Mouse (Mus musculus) megakaryocyte, embryonic 14.5 days (primary cell): ENCODE results near the gene Ap2a2. TPM values are rescaled to one million over a fixed set of nuclear protein-coding genes. Genes with fewer than 3 reads are reported as not detected.
A peak's percentile ranks its signal among the peaks of the same experiment; 100 is the strongest.
"Not testable (repeated sequence)": the region's sequence is repeated elsewhere in the genome, so short reads cannot be mapped to it uniquely, and the experiment has no call there.

Experiments
- H3K27me3 ChIP-seq: replicated peaks from 2 replicates; pipeline ENCODE3; 2012; ENCODE audit warnings: inconsistent platforms
- H3K36me3 ChIP-seq: replicated peaks from 2 replicates; pipeline ENCODE3; 2012; ENCODE audit warnings: low read length, inconsistent platforms, mixed read lengths
- H3K4me1 ChIP-seq: 2 replicates; pipeline ENCODE4 v1.6.1; 2012; ENCODE audit warnings: inconsistent platforms
- H3K4me3 ChIP-seq: replicated peaks from 2 replicates; pipeline ENCODE3; 2012; ENCODE audit warnings: moderate library complexity, mild to moderate bottlenecking, inconsistent platforms
- H3K9me3 ChIP-seq: 2 replicates; pipeline ENCODE4 v1.6.1; 2012; ENCODE audit warnings: inconsistent platforms
- FLI1 ChIP-seq: IDR thresholded peaks from 2 replicates; pipeline ENCODE4 v1.6.1; 2012; ENCODE audit warnings: low read length, inconsistent platforms, mixed read lengths
- GATA1 ChIP-seq: IDR thresholded peaks from 3 replicates; pipeline ENCODE4 v1.6.1; 2012; ENCODE audit warnings: mixed read lengths, low read length, inconsistent platforms, borderline replicate concordance
- polyA plus RNA-seq: library from polyadenylated mRNA; stranded (reverse); fragments of >175 nt; gene quantifications from 2 replicates; pipeline ENCODE4 v1.2.3, GENCODE M21; 2012; ENCODE audit warnings: low replicate concordance; ENCODE audit not compliant: insufficient read depth

Gene Ap2a2
- polyA plus RNA-seq, 1 experiment, result 22.5 TPM

GRCm38 (mm10) chr7:141614329-141614832 is 52.4 kb downstream of the Ap2a2 start:
- Histone ChIP-seq H3K36me3 (peaks cover 98% of the 10 kb centered on the region), H3K9me3 (no peaks in the 10 kb centered on the region), H3K27me3 (no peaks in the 10 kb centered on the region), H3K4me1 (peaks cover 77% of the 10 kb centered on the region), H3K4me3 (peak overlapping the region; percentile 34)
- no peak for TF ChIP-seq FLI1
- TF ChIP-seq GATA1, result no peak

DNA sequence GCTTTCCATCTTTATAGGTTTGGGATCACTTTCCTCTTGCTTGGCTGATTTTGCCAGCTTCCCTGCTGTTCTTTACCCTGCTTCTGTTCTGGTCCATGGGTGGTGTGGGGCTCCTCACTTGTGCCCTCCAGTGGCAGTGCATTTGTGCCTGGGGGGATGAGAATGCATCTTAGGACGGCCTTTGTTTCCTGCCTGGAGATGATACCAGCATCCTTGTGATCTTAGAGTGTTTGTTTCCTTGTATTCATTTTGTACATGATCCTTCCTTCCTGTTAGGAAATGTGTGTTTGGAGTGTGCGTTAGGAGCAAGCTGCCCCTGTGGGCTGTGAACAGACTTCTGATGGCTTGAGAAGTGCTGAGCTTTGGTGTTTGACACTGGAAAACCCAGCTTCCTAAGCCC is 62.2 kb downstream of the Ap2a2 start:
- Histone ChIP-seq H3K36me3 (peaks cover 97% of the 10 kb centered on the region), H3K9me3 (no peaks in the 10 kb centered on the region), H3K27me3 (no peaks in the 10 kb centered on the region), H3K4me1 (peaks cover 89% of the 10 kb centered on the region), H3K4me3 (no peak overlapping the region)
- TF ChIP-seq GATA1 (no peak), FLI1 (no peak)

DNA sequence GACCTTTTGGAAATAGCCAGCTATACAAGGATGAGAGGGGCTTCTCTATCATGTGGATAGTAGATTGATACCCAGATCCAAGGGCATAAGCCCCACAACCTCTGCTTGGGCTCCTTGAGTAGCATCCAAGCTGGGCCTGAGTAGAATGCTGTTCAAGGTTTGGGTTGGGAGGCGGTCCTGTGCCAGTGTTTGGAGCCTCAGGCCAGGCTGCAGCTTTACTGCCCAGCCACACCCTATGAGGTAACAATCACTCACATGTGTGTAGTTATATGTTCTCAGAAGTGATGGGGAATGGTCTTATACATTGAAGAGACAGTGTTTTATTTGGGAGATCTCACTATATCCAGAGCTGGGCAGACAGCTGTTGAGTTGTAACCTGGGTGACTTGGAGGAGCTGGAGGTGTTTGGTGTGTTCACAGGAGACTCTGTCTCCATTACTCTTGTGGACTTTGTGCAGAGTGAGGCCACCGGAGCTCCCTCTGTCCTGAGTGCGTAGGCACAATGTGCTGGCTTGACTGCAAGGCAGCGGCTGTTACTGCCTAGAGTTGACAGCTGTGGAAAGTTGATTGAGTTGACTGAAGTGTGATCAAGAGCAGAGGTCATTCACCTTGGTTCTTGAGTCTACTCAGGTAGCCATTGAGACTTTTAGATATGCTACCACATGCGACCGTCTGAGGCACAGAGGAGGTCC is 63.3 kb downstream of the Ap2a2 start:
- no peaks in the 10 kb centered on the region for H3K9me3 ChIP-seq
- peaks cover 81% of the 10 kb centered on the region for H3K4me1 ChIP-seq
- H3K4me3 ChIP-seq, result no peak overlapping the region
- H3K27me3 ChIP-seq, result no peaks in the 10 kb centered on the region
- peaks cover 99% of the 10 kb centered on the region for H3K36me3 ChIP-seq
- no peak for TF ChIP-seq GATA1
- no peak for TF ChIP-seq FLI1

- H3K27me3 ChIP-seq, result no peaks in the 10 kb centered on the region
- no peaks in the 10 kb centered on the region for H3K9me3 ChIP-seq
- no peak overlapping the region for H3K4me3 ChIP-seq
- H3K4me1 ChIP-seq, result peaks cover 72% of the 10 kb centered on the region
- no peak for TF ChIP-seq FLI1
- no peak for TF ChIP-seq GATA1
- peaks cover 99% of the 10 kb centered on the region for H3K36me3 ChIP-seq
These were observed 66.0 kb downstream of the Ap2a2 start for GRCm38 (mm10) chr7:141628018-141628417.

DNA sequence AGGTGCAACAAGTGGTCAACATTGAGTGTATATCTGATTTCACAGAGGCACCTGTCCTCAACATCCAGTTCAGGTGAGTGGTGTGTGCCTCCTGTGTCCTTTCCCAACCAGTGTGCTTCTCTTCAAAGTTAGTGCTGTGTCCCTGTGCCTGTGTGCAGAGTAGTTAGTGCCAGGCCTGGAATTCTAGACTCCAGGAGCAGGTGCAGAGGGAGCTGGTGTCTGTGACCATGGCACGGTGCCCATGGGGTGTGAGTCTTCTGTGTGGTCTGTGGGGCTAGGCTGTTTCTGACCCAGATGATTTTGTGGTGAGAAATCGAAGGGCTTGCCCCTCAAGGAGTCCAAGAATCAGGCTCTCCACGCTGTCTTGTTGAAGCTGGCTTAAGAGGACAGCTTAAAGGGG is 67.3 kb downstream of the Ap2a2 start:
- Histone ChIP-seq H3K27me3 (no peaks in the 10 kb centered on the region), H3K9me3 (no peaks in the 10 kb centered on the region), H3K4me1 (peaks cover 66% of the 10 kb centered on the region), H3K36me3 (peaks cover 99% of the 10 kb centered on the region), H3K4me3 (no peak overlapping the region)
- no peak for TF ChIP-seq GATA1
- no peak for TF ChIP-seq FLI1

- H3K4me3 ChIP-seq, H3K9me3 ChIP-seq: not testable (repeated sequence)
- Histone ChIP-seq H3K36me3 (peaks cover 60% of the 10 kb centered on the region), H3K27me3 (peaks cover 14% of the 10 kb centered on the region), H3K4me1 (peaks cover 41% of the 10 kb centered on the region)
These were observed 76.1 kb downstream of the Ap2a2 start for GRCm38 (mm10) chr7:141638077-141638476.

DNA sequence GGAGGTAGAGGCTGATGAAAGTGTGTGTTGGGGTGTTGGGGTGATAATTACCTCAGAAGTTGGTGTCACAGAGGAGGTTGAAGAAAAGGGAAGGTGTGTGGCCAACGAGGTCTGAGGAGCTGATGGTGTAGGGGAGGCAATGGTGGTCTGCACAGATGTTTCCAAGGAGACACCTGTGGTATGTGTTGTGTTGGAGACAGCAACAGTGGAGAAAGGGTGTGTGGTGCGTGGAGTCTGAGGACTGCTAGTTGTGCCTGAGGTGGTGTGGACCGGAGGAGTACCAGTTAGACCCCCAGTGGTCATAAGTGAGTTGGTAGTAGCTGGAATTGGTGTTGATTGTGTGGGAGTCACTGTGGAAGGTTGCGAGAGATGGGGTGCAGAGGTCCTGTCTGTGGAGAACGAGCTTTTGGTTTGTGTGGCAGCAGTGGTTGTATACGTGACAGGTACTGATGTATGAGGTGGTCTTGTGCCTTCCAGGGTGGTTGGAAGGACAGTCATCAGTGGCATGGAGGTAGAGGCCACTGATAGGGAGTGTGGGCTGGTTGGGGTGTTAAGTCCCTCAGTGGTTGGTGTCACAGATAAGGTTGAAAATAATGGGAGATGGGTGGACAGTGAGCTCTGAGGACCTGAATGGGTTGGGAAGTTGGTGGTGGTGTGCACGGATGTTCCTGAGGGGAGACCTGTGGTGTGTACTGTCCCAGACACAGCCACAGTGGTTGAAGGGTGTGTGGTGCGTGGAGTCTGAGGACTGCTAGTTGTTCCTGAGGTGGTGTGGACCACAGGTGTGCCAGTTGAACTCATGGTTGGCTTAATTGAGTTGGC is 76.8 kb downstream of the Ap2a2 start:
- peaks cover 53% of the 10 kb centered on the region for H3K36me3 ChIP-seq
- not testable (repeated sequence) for H3K4me3 ChIP-seq, H3K9me3 ChIP-seq
- H3K4me1 ChIP-seq, result peaks cover 43% of the 10 kb centered on the region
- H3K27me3 ChIP-seq, result peaks cover 15% of the 10 kb centered on the region

DNA sequence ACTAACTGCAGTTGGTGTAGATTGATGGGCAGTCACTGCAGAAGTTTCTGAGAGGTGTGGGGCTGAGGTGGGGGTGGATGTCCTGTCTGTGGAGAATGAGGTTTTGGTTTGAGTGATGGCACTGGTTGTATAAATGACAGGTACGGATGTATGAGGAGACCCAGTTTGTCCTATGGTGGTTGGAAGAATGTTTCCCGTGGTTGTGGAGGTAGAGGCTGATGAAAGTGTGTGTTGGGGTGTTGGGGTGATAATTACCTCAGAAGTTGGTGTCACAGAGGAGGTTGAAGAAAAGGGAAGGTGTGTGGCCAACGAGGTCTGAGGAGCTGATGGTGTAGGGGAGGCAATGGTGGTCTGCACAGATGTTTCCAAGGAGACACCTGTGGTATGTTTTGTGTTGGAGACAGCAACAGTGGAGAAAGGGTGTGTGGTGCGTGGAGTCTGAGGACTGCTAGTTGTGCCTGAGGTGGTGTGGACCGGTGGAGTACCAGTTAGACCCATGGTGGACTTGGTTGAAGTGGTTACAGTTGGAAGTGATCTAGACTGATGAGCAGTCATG is 77.4 kb downstream of the Ap2a2 start:
- not testable (repeated sequence) for H3K9me3 ChIP-seq, H3K4me3 ChIP-seq
- peaks cover 46% of the 10 kb centered on the region for H3K36me3 ChIP-seq
- peaks cover 37% of the 10 kb centered on the region for H3K4me1 ChIP-seq
- H3K27me3 ChIP-seq, result peaks cover 15% of the 10 kb centered on the region

DNA sequence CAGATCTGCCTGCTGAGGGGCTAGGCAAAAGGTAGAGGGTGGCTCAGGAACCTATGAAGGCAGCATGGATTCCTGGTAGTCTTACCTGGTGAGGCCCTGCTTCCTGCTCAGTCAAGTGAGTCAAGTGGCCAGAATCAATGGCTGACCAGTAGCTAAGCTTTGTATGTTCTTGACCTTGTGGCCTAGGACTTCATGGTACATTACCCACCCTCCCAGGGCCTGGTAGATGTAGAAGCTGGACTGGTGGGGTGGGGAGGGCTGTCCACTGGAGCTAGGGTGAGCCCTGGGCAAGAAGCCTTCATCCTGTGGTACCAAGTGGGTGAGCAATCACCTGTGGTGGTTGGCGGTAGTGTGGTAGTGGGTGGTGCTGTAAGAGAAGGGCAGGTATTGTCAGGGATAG is 80.4 kb downstream of the Ap2a2 start:
- TF ChIP-seq GATA1, result no peak
- Histone ChIP-seq H3K4me3 (no peak overlapping the region), H3K4me1 (peaks cover 41% of the 10 kb centered on the region), H3K36me3 (peaks cover 43% of the 10 kb centered on the region), H3K27me3 (peaks cover 42% of the 10 kb centered on the region), H3K9me3 (no peaks in the 10 kb centered on the region)

DNA sequence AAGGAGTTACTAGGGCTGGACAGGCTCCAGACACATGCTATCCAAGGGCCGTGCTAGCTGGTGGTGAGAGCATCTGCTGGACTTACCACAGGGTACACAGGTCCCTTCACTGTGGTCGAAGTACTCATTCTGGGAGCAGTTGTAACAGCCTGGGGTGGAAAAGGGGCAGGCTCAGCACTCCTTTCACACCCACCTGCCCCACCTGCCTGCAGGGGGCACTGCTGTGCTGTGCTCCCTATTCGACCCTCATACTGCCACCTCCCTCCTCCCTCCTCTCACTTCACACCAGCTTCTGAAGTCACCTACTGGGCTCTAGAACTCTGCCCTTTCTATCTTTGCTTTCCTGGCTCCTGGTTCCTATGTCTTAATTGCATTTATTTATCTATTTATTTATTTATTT is 81.2 kb downstream of the Ap2a2 start:
- Histone ChIP-seq H3K9me3 (no peaks in the 10 kb centered on the region), H3K36me3 (peaks cover 43% of the 10 kb centered on the region), H3K27me3 (peaks cover 49% of the 10 kb centered on the region), H3K4me1 (peaks cover 45% of the 10 kb centered on the region), H3K4me3 (no peak overlapping the region)
- TF ChIP-seq GATA1, result no peak
- TF ChIP-seq FLI1, result no peak
